Mouse (Mus musculus): ENCODE measurements around the gene Rnf223. TPM values are rescaled to one million over a fixed set of nuclear protein-coding genes. Genes with fewer than 3 reads are reported as not detected.

Gene Rnf223
- total RNA-seq (2014; rRNA removed) (0.50 and 0.73 TPM in 2 replicates), polyA plus RNA-seq (2015; fragmentation: Nextera tagmentation; extraction: Ambion mirVana) (0.25 and 0.31 TPM in 2 replicates)

DNA sequence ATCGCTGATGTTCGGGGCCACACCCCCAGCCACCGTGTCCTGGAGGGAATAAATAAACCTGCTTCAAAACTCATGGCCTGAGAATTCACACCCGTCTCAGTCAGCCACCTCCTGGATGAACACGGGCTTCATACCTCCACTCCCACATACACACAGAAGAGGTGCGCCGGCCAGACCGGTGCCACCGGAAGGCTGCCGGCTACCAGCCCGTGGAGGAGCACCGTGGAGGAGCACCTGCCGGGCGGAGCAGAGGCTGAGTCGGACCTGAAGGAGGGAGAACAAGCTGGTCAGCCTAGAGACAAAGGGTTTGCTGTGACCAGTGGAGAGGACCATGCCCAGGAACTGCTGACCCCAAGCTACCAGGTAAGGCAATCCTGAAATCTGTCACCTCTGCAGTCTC is at the start of gene Rnf223:
TSS of gene Rnf223 (plus strand) at position 78 of the 400 bp plus-strand sequence.
- H3K36me3 ChIP-seq (ENCODE audit: insufficient read depth, low read length), result peaks cover 17% of the 10 kb centered on the region; the same call in 1 of the 2 replicates
- H3K27me3 ChIP-seq (ENCODE audit: insufficient read depth, low read length), result no peaks in the 10 kb centered on the region
- H3K4me3 ChIP-seq (ENCODE audit: low read length), result no peak within 1 kb of the TSS
- WGBS, result 86% methylated on average over 15 of the region's 15 CpGs
- H3K9ac ChIP-seq (replicated peaks; ENCODE audit: low read length), result no peak within 1 kb of the TSS
- H3K9me3 ChIP-seq (ENCODE audit: low read length), result no peaks in the 10 kb centered on the region
- no peak for TF ChIP-seq CTCF (IDR thresholded peaks at IDR 0.05; ENCODE audit: low read depth)
- H3K27ac ChIP-seq, result no peak within 1 kb of the TSS
- no peak within 1 kb of the TSS for H3K4me2 ChIP-seq (ENCODE audit: low read depth, low read length)
- no peak for DNase-seq (ENCODE audit: low spot score)
- ATAC-seq, result no peak
- H3K4me1 ChIP-seq (ENCODE audit: insufficient read depth, low read length), result no peaks in the 10 kb centered on the region

DNA sequence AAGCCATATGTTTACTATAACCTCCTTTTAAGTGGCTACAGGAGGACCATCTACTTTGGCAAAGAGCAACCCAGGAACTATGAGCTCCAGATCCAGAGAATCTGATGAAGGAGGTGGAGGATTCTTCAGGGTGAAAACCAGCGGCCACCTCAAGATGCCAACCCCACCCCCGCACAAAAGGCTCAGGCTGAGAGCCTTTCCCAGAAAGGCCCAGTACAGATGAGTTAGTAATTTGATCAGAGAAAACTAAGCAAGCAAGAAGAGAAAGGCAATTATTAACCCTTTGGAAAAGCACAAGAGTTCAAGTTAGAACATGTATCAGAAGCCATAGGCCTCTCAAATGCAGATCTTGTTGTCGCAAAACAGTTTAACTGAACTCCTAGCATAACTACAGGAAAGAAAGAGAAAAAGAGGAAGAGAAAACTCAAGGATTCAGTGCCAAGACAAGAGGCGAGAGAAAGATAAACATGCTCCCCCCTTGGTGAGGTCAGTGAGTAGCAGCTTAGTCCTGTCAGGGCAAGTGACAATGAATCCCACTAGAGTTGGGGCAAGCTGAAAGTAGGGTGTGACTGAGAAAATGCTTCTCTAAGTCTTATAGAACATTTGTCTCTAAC is 47.6 kb upstream of the Rnf223 start:
- H3K4me2 ChIP-seq (ENCODE audit: low read depth, low read length), result no peak overlapping the region
- H3K36me3 ChIP-seq (ENCODE audit: insufficient read depth, low read length), result no peaks in the 10 kb centered on the region
- ATAC-seq (no peak), DNase-seq (ENCODE audit: low spot score) (no peak)
- no peak overlapping the region for H3K4me3 ChIP-seq (ENCODE audit: low read length)
- no peak overlapping the region for H3K9ac ChIP-seq (replicated peaks; ENCODE audit: low read length)
- H3K27me3 ChIP-seq (ENCODE audit: insufficient read depth, low read length), result 0 out of 2 replicates have a peak, but pooled peaks cover 4% of the 10 kb centered on the region
- H3K9me3 ChIP-seq (ENCODE audit: low read length), result no peaks in the 10 kb centered on the region
- H3K27ac ChIP-seq, result no peak overlapping the region
- TF ChIP-seq CTCF (IDR thresholded peaks at IDR 0.05; ENCODE audit: low read depth), result no peak
- WGBS, result 73% methylated on average over 4 of the region's 4 CpGs
- no peaks in the 10 kb centered on the region; the same call in 1 of the 2 replicates for H3K4me1 ChIP-seq (ENCODE audit: insufficient read depth, low read length)

DNA sequence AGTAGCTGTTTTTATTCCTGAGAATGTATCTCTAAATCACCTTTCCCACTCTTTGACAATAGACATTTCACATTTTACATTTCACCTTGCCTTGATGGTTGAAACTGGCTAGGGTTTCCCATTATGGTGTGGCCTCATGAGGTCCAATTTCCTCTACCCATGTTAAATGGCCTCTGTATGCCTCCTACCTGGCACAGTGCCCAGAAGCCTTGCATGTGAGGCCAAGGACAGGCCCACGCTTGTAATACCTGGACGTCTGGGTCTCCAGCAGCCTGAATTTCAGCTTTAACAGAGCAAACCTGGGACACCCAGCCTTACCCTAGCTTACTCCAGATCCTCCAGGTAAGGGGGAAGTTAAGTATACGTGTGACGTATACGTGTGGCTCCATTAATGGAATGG is 47.0 kb upstream of the Rnf223 start:
- no peaks in the 10 kb centered on the region for H3K27me3 ChIP-seq (ENCODE audit: insufficient read depth, low read length)
- WGBS, result 76% methylated on average over 5 of the region's 5 CpGs
- H3K9me3 ChIP-seq (ENCODE audit: low read length), result no peaks in the 10 kb centered on the region
- ATAC-seq (no peak), DNase-seq (ENCODE audit: low spot score) (no peak)
- no peak overlapping the region for H3K9ac ChIP-seq (replicated peaks; ENCODE audit: low read length)
- H3K4me1 ChIP-seq (ENCODE audit: insufficient read depth, low read length), result no peaks in the 10 kb centered on the region
- TF ChIP-seq CTCF (IDR thresholded peaks at IDR 0.05; ENCODE audit: low read depth), result no peak
- H3K36me3 ChIP-seq (ENCODE audit: insufficient read depth, low read length), result no peaks in the 10 kb centered on the region
- H3K27ac ChIP-seq, result no peak overlapping the region
- no peak overlapping the region for H3K4me3 ChIP-seq (ENCODE audit: low read length)
- H3K4me2 ChIP-seq (ENCODE audit: low read depth, low read length), result no peak overlapping the region

DNA sequence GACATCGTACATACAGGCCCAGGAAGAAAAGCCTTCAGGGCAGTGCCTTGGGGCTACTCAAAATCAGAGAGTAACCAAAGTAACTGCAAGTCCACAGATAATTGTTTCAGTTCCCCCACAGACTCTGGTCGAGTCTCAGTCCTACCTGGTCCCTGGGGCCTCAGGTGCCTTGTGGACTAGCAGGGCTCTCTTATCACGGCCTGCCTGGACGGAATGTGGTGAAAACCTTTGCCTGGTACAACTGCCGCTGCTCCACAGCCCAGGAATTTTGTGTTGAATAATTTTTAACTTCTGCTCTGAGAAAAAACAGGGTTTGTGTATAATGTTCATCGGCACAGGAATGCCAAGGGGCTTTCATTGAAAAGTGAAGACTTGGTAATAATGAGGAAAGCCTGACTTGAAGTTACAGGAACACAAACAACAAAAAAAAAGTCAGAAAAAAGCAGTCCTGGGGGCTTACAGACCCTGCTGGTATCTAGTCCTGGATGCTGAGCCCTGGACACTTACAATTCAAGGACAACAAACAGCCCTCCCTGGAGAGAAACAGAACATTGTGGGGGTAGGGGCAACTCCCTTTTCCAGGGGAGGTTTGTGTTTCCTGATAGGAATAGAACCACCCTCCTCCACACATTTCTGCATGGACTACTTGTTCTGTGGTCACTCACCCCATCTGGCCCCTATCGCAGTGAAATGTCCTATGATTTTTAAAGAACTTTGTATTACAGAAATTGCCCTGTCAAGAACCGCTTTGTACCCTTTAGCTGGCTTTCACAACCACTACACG is 46.0 kb upstream of the Rnf223 start:
- Histone ChIP-seq H3K27me3 (ENCODE audit: insufficient read depth, low read length) (no peaks in the 10 kb centered on the region), H3K4me3 (ENCODE audit: low read length) (no peak overlapping the region), H3K4me2 (ENCODE audit: low read depth, low read length) (no peak overlapping the region), H3K4me1 (ENCODE audit: insufficient read depth, low read length) (no peaks in the 10 kb centered on the region), H3K36me3 (ENCODE audit: insufficient read depth, low read length) (no peaks in the 10 kb centered on the region), H3K27ac (no peak overlapping the region), H3K9ac (replicated peaks; ENCODE audit: low read length) (no peak overlapping the region), H3K9me3 (ENCODE audit: low read length) (no peaks in the 10 kb centered on the region)
- no peak for TF ChIP-seq CTCF (IDR thresholded peaks at IDR 0.05; ENCODE audit: low read depth)
- 86% methylated on average over 9 of the region's 9 CpGs for WGBS
- ATAC-seq (no peak), DNase-seq (ENCODE audit: low spot score) (no peak)

DNA sequence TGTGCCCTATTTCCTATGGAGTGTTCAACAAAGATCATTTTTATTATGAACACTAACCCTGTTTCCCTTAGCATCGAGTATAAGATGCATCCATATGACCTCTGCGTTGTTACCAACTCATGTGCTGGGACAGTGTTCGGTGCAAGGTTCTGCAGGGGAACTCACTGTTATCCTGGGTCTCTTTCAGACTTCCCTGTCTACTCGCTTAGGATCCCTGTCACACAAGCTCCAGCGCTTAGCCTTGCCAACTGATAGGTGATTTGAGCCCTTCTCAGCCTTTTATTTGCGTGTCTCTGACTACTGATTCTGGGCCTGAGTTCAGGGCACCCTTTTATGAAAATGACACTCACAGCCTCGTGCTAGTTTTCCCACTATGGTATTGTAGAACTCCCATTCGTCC is 45.1 kb upstream of the Rnf223 start:
- H3K4me2 ChIP-seq (ENCODE audit: low read depth, low read length), result no peak overlapping the region
- no peak overlapping the region for H3K9ac ChIP-seq (replicated peaks; ENCODE audit: low read length)
- ATAC-seq (no peak), DNase-seq (ENCODE audit: low spot score) (no peak)
- TF ChIP-seq CTCF (IDR thresholded peaks at IDR 0.05; ENCODE audit: low read depth), result no peak
- no peak overlapping the region for H3K27ac ChIP-seq
- H3K4me1 ChIP-seq (ENCODE audit: insufficient read depth, low read length), result no peaks in the 10 kb centered on the region
- H3K9me3 ChIP-seq (ENCODE audit: low read length), result no peaks in the 10 kb centered on the region
- H3K27me3 ChIP-seq (ENCODE audit: insufficient read depth, low read length), result no peaks in the 10 kb centered on the region
- no peak overlapping the region for H3K4me3 ChIP-seq (ENCODE audit: low read length)
- WGBS, result 85% methylated on average over 8 of the region's 8 CpGs
- H3K36me3 ChIP-seq (ENCODE audit: insufficient read depth, low read length), result no peaks in the 10 kb centered on the region

DNA sequence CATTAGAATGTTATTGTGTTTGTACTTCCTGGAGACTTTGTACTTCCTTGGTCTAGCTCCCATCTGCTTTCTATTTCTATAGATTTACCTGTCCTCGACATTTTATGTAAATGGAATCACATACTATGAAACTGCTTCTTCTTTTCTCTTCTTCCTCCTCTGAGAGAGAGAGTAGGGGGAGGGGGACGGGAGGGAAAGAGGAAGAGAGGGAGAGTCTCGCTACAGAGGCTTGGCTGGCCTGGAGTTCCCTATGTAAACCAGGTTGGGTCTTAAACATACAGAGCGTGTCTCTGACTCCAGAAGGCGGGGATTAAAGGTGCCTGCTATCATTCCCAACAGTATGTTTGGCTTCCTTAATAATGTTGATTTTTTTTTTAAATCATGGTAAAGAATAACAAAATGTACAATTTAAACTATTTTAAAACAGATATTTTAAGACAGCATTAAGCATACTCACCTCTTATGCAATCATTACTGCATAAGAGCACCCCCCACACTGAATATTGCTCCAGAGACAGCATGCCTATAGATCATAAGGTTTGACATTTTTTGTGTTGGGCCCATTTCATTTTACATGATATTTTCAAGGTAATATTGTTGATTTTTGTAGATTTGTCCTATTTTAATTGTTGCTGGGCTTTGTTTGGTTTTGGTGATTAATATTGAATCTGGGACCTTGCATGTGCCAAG is 42.8 kb upstream of the Rnf223 start:
- no peak for ATAC-seq
- no peak for DNase-seq (ENCODE audit: low spot score)
- no peak overlapping the region for H3K9ac ChIP-seq (replicated peaks; ENCODE audit: low read length)
- no peak for TF ChIP-seq CTCF (IDR thresholded peaks at IDR 0.05; ENCODE audit: low read depth)
- H3K27ac ChIP-seq, result no peak overlapping the region
- H3K4me2 ChIP-seq (ENCODE audit: low read depth, low read length), result no peak overlapping the region
- 36% methylated on average over 5 of the region's 5 CpGs for WGBS
- no peaks in the 10 kb centered on the region for H3K4me1 ChIP-seq (ENCODE audit: insufficient read depth, low read length)
- no peak overlapping the region for H3K4me3 ChIP-seq (ENCODE audit: low read length)
- H3K9me3 ChIP-seq (ENCODE audit: low read length), result no peaks in the 10 kb centered on the region
- H3K36me3 ChIP-seq (ENCODE audit: insufficient read depth, low read length), result no peaks in the 10 kb centered on the region
- H3K27me3 ChIP-seq (ENCODE audit: insufficient read depth, low read length), result no peaks in the 10 kb centered on the region
